ENCODE assay signal across 15 mouse cellular contexts in genomic region chr11:100805535-100805934, GRCm38 (mm10). TPM values are rescaled to one million over a fixed set of nuclear protein-coding genes. Genes with fewer than 3 reads are reported as not detected.
DNase-seq lines count a peak whose midpoint lies in the region; TF ChIP-seq lines count a peak whose summit lies in the region.
"Had no signal": no experiment of that assay in that cellular context is flagged by ENCODE, and none has a peak within 500 bp of the region (broad histone marks: within the 10 kb centered on the region; RNA-seq: fewer than 3 reads in every experiment).

No protein-coding gene starts in this region.

- peak; percentile 54 to 56 for DNase-seq in heart, adult 18-20 months
- no peak for DNase-seq in heart, postnatal 25 days (ENCODE audit: low spot score)
- DNase-seq in gastrocnemius, postnatal 25 days = peak; percentile 70
- peak; percentile 46 to 48 for DNase-seq in heart, postnatal 14 days
- no peak for DNase-seq in retina, postnatal 1 day
- DNase-seq in frontal cortex, postnatal 36 days (ENCODE audit: low spot score in 2 of 2) = no peak
- DNase-seq in thymus, postnatal 10 days (ENCODE audit: low spot score in 2 of 2) = no peak
- DNase-seq: forebrain, postnatal 0 days; kidney, postnatal 36 days had no signal

- intact Hi-C loops in heart, postnatal 25 days (cut with DNase I) = no loop called here
- intact Hi-C loops in heart, postnatal 14 days (cut with DNase I) = no loop called here

- no peaks in the 10 kb centered on the region for H3K36me3 ChIP-seq in C2C12 (ENCODE audit: control insufficient read depth, insufficient read depth)

- no peak overlapping the region for H3K4me3 ChIP-seq in C2C12 (ENCODE audit: insufficient read depth, poor library complexity, severe bottlenecking)
- H3K4me3 ChIP-seq: hindbrain, embryonic 12.5 days; limb, embryonic 13.5 days had no signal

- no peaks in the 10 kb centered on the region for H3K79me3 ChIP-seq in C2C12 (ENCODE audit: low read depth)

- no peaks in the 10 kb centered on the region for H3K79me2 ChIP-seq in C2C12 (ENCODE audit: control insufficient read depth, insufficient read depth)

- no peaks in the 10 kb centered on the region for H3K27me3 ChIP-seq in C2C12 (ENCODE audit: control insufficient read depth, insufficient read depth, insufficient read length)
- H3K27me3 ChIP-seq: hindbrain, embryonic 12.5 days; limb, embryonic 13.5 days had no signal

- TF ChIP-seq CTCF in C2C12 (IDR thresholded peaks at IDR 0.05; ENCODE audit: control insufficient read depth, insufficient read depth, insufficient read length) = no peak

- no peak overlapping the region for H3ac ChIP-seq in C2C12 (ENCODE audit: control insufficient read depth, insufficient read length, low read depth)

TF ChIP-seq in C2C12, 6 proteins besides CTCF, POLR2A, EP300 and RAD21:
- peak; percentile 58 for TF ChIP-seq MYOD1 (IDR thresholded peaks at IDR 0.05; ENCODE audit: control insufficient read depth, insufficient read length, low read depth)
- no peak for TF ChIP-seq FOSL1 (IDR thresholded peaks at IDR 0.05; ENCODE audit: insufficient read depth, low read length, poor library complexity, severe bottlenecking)

RNA-seq across cellular contexts. Expression of gene Ghdc, which starts 34.8 kb away (rescaled TPM):
- 10 to 100 TPM in 1 of 2 experiments, 1 to 10 TPM in 1; 9.8 to 13.4 TPM for total RNA-seq in heart, adult 18-20 months (2021)
- 10 to 100 TPM in 1 of 2 experiments, 1 to 10 TPM in 1; 9.5 to 11.3 TPM for total RNA-seq in heart, postnatal 25 days (2021)
- 5.5 TPM for polyA plus RNA-seq in C2C12 (2012; fragmentation: generic; extraction: Trizol)
- total RNA-seq in gastrocnemius, postnatal 25 days (2021) = 1 to 10 TPM; 4.8 to 4.9 TPM
- total RNA-seq in heart, postnatal 14 days (2021) = 10 to 100 TPM; 12.7 to 13.3 TPM

RNA-seq across cellular contexts. Expression of gene Hcrt, which starts 42.8 kb away (rescaled TPM):
- total RNA-seq in heart, adult 18-20 months (2021) = not detected
- total RNA-seq in heart, postnatal 25 days (2021) = not detected
- not detected for polyA plus RNA-seq in C2C12 (2012; fragmentation: generic; extraction: Trizol)
- not detected for total RNA-seq in gastrocnemius, postnatal 25 days (2021)
- not detected for total RNA-seq in heart, postnatal 14 days (2021)
- total RNA-seq: layer of hippocampus, postnatal 25 days; neutrophil, adult 5-6 weeks had no signal
- polyA plus RNA-seq: hindbrain, embryonic 12.5 days; intestine, postnatal 0 days; limb, embryonic 13.5 days had no signal

RNA-seq across cellular contexts. Expression of gene Stat5b, which starts 45.0 kb away (rescaled TPM):
- 10 to 100 TPM; 55.0 to 60.1 TPM for total RNA-seq in heart, adult 18-20 months (2021)
- 10 to 100 TPM; 67.6 to 68.9 TPM for total RNA-seq in heart, postnatal 25 days (2021)
- polyA plus RNA-seq in C2C12 (2012; fragmentation: generic; extraction: Trizol) = 2.4 TPM
- 100 to 1,000 TPM in 1 of 2 experiments, 10 to 100 TPM in 1; 93.2 to 126 TPM for total RNA-seq in gastrocnemius, postnatal 25 days (2021)
- 10 to 100 TPM; 62.4 to 66.5 TPM for total RNA-seq in heart, postnatal 14 days (2021)

RNA-seq across cellular contexts. Expression of gene Kcnh4, which starts 45.8 kb away (rescaled TPM):
- total RNA-seq in heart, adult 18-20 months (2021) = not detected
- total RNA-seq in heart, postnatal 25 days (2021) = not detected
- polyA plus RNA-seq in C2C12 (2012; fragmentation: generic; extraction: Trizol) = not detected
- total RNA-seq in gastrocnemius, postnatal 25 days (2021) = not detected
- total RNA-seq in heart, postnatal 14 days (2021) = not detected
- polyA plus RNA-seq: limb, embryonic 13.5 days had no signal

RNA-seq across cellular contexts. Expression of gene Stat5a, which starts 53.6 kb away (rescaled TPM):
- 10 to 100 TPM; 17.2 to 23.0 TPM for total RNA-seq in heart, adult 18-20 months (2021)
- total RNA-seq in heart, postnatal 25 days (2021) = 10 to 100 TPM; 24.3 to 30.1 TPM
- 13.3 TPM for polyA plus RNA-seq in C2C12 (2012; fragmentation: generic; extraction: Trizol)
- 10 to 100 TPM; 10.9 to 14.8 TPM for total RNA-seq in gastrocnemius, postnatal 25 days (2021)
- 10 to 100 TPM; 28.1 to 28.7 TPM for total RNA-seq in heart, postnatal 14 days (2021)

Comparison
In these comparisons a context has a peak if more than half of its experiments do, and no peak if none do; other contexts are left out.
1. DNase-seq: peak in heart, adult 18-20 months (2 of 2), gastrocnemius, postnatal 25 days (single experiment) and heart, postnatal 14 days (2 of 2); none in heart, postnatal 25 days (single experiment), retina, postnatal 1 day (single experiment), frontal cortex, postnatal 36 days (0 of 2) and thymus, postnatal 10 days (0 of 2).